Mouse (Mus musculus): ENCODE data around the gene Srsf9.

GRCm38 (mm10) chr5:115358872-115359271 is 31.9 kb downstream of the Srsf9 start:
- peak; percentile 96 for TF ChIP-seq CTCF (IDR thresholded peaks at IDR 0.05; ENCODE audit: insufficient read depth, low read depth, low read length)
- TF ChIP-seq POLR2A (IDR thresholded peaks at IDR 0.05; ENCODE audit: insufficient read depth, low read depth, low read length), result no peak

All from olfactory bulb, adult 2 months (tissue).